In the genomic region with DNA sequence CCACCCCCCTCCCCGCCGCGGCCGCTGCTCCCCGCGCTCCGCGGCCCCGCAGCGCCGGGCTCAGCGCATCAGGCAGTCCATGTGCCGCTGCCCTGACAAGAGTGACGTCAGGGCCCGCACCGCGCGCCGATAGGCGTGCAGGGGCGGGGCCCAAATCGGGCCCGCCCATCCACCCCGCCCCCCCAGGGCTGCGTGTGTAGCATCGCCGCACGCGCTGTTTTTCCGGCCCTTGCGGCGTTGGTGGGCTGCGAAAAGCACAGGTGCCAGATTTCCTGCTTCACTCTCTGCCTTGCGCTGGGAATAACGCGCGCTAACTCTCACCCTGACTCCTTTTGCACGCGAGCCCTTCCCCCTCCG, we compare ENCODE assay signal across 8 mouse cellular contexts. TPM values are rescaled to one million over a fixed set of nuclear protein-coding genes. Genes with fewer than 3 reads are reported as not detected.
A peak's percentile ranks its signal among the peaks of the same experiment; 100 is the strongest.
DNase-seq lines count a peak whose midpoint lies in the region; ATAC-seq lines count a peak whose summit lies in the region.

Gene Hlf, minus strand, starts transcription at position 79 of the 357 bp plus-strand sequence.

- no peaks in the 10 kb centered on the region for H3K9me3 ChIP-seq in embryonic facial prominence, embryonic 12.5 days
- no peaks in the 10 kb centered on the region for H3K9me3 ChIP-seq in limb, embryonic 10.5 days (replicated peaks)
- H3K9me3 ChIP-seq in midbrain, embryonic 12.5 days: no peaks in the 10 kb centered on the region

- H3K27ac ChIP-seq in embryonic facial prominence, embryonic 12.5 days: no peak within 1 kb of the TSS
- 0 out of 2 replicates have a peak within 1 kb of the TSS, but pooled peaks have one; percentile 20 for H3K27ac ChIP-seq in limb, embryonic 10.5 days
- H3K27ac ChIP-seq in midbrain, embryonic 12.5 days (replicated peaks): no peak within 1 kb of the TSS

- peak within 1 kb of the TSS; percentile 44 for H3K9ac ChIP-seq in embryonic facial prominence, embryonic 12.5 days
- peak within 1 kb of the TSS; percentile 41 for H3K9ac ChIP-seq in midbrain, embryonic 12.5 days (replicated peaks)

- ATAC-seq in embryonic facial prominence, embryonic 12.5 days (ENCODE audit: insufficient number of reproducible peaks, insufficient read depth, low FRiP score, low TSS enrichment): peak; percentile 88
- peak; percentile 97 for ATAC-seq in midbrain, embryonic 12.5 days (ENCODE audit: low FRiP score, low read depth)

- 0% methylated on average over 25 of the region's 40 CpGs for WGBS in embryonic facial prominence, embryonic 12.5 days
- under 1% methylated on average over 40 of the region's 40 CpGs for WGBS in limb, embryonic 10.5 days
- WGBS in midbrain, embryonic 12.5 days: 0% methylated on average over 38 of the region's 40 CpGs

- H3K4me2 ChIP-seq in embryonic facial prominence, embryonic 12.5 days (replicated peaks): peak within 1 kb of the TSS; percentile 80
- H3K4me2 ChIP-seq in midbrain, embryonic 12.5 days (replicated peaks): peak within 1 kb of the TSS; percentile 90

- DNase-seq in adrenal gland, postnatal 36 days: peak; percentile 88 to 92
- DNase-seq in heart, adult 18-20 months: peak; percentile 90 to 91
- peak; percentile 93 for DNase-seq in kidney, adult 18-20 months
- DNase-seq in limb, embryonic 10.5 days (ENCODE audit: low spot score): peak; percentile 92
- peak; percentile 93 for DNase-seq in skeletal muscle tissue, adult 2 months (ENCODE audit: low read depth, low spot score)
- DNase-seq in adipocyte (ENCODE audit: low spot score): no peak

- peaks cover 35% of the 10 kb centered on the region for H3K27me3 ChIP-seq in embryonic facial prominence, embryonic 12.5 days
- H3K27me3 ChIP-seq in limb, embryonic 10.5 days (ENCODE audit: low read depth, poor library complexity, severe bottlenecking): peaks cover 70% of the 10 kb centered on the region
- peaks cover 64% of the 10 kb centered on the region for H3K27me3 ChIP-seq in midbrain, embryonic 12.5 days

- H3K4me1 ChIP-seq in embryonic facial prominence, embryonic 12.5 days: peaks cover 29% of the 10 kb centered on the region; the same call in 1 of the 2 replicates
- peaks cover 24% of the 10 kb centered on the region for H3K4me1 ChIP-seq in limb, embryonic 10.5 days
- H3K4me1 ChIP-seq in midbrain, embryonic 12.5 days: peaks cover 23% of the 10 kb centered on the region

- H3K36me3 ChIP-seq in embryonic facial prominence, embryonic 12.5 days: no peaks in the 10 kb centered on the region
- H3K36me3 ChIP-seq in limb, embryonic 10.5 days: no peaks in the 10 kb centered on the region
- H3K36me3 ChIP-seq in midbrain, embryonic 12.5 days: no peaks in the 10 kb centered on the region

- H3K4me3 ChIP-seq in embryonic facial prominence, embryonic 12.5 days: peak within 1 kb of the TSS; percentile 48
- H3K4me3 ChIP-seq in limb, embryonic 10.5 days: peak within 1 kb of the TSS; percentile 53
- H3K4me3 ChIP-seq in midbrain, embryonic 12.5 days: peak within 1 kb of the TSS; percentile 50

RNA-seq across cellular contexts. Expression of gene Hlf, which starts in this region (rescaled TPM):
- 10 to 100 TPM in 1 of 2 experiments, 1 to 10 TPM in 1; 10.0 to 13.7 TPM for total RNA-seq in adrenal gland, postnatal 36 days (2021)
- 3.7 TPM in 2 replicates for polyA plus RNA-seq in embryonic facial prominence, embryonic 12.5 days (2016; fragmentation: Nextera tagmentation; extraction: Ambion mirVana)
- total RNA-seq in heart, adult 18-20 months (2021): 10 to 100 TPM; 11.3 TPM
- polyA plus RNA-seq in limb, embryonic 10.5 days (2016; fragmentation: Nextera tagmentation; extraction: Ambion mirVana): 0.21 and 0.29 TPM in 2 replicates
- polyA plus RNA-seq in midbrain, embryonic 12.5 days (2016; fragmentation: Nextera tagmentation; extraction: Ambion mirVana): 4.2 and 5.3 TPM in 2 replicates

Comparison
In these comparisons a context has a peak if more than half of its experiments do, and no peak if none do; other contexts are left out.
1. Peak in DNase-seq, H3K4me3 ChIP-seq and H3K27ac ChIP-seq in limb, embryonic 10.5 days; RNA of the gene not detected or under 1 TPM.